Mouse (Mus musculus): Measurements from ENCODE around the gene Fyttd1. TPM values are rescaled to one million over a fixed set of nuclear protein-coding genes. Genes with fewer than 3 reads are reported as not detected.
A peak's percentile ranks its signal among the peaks of the same experiment; 100 is the strongest.
"Not testable (repeated sequence)": the region's sequence is repeated elsewhere in the genome, so short reads cannot be mapped to it uniquely, and the experiment has no call there.

The Fyttd1 gene
- total RNA-seq, 2 experiments from 2014 or later = 108 to 113 TPM

- not testable (repeated sequence) for DNase-seq (ENCODE audit: low spot score in 2 of 2)
Observed at GRCm38 (mm10) chr16:32939716-32940115, 62.4 kb downstream of the Fyttd1 start.

DNA sequence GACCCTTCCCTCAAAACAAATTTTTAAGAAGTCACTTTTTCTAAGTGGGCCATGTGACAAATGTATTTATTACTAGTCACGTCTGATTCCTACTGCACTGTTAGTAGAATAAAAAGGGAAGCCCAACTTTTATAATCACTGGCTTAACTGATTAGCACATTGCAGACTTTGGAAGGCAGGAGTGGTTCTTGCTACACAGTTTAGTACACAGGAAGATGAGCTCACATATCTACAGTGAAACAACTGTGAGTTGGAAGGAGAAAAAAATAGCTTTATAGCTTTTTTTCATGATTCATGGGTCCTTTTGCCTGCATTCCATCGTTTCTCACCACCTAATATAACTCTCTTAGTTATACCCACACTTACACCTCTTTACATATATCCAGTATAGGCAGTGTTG lies 63.9 kb downstream of the Fyttd1 start:
- not testable (repeated sequence) for DNase-seq (ENCODE audit: low spot score in 2 of 2)

DNA sequence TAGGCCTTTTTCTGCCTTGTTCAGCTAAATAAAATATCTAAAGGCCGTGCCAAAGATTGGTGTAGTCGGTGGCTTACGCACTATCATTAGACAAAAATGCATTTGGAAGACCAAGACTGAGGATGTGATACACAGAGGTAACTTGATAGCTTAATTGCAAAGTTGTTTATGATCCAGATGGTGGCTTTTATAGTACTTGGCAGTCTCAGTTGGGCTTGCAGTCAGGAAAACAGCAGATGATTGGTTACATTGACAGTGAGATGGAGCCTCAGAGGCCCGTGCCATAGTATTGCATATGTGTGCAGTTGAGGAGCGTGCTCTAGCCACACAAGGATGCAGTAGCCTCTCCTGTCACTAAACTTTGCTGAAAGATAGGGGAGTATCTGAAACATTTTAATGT lies 65.4 kb downstream of the Fyttd1 start:
- peak in 1 of 2 experiments; percentile 25 for DNase-seq (ENCODE audit: low spot score in 2 of 2)

DNA sequence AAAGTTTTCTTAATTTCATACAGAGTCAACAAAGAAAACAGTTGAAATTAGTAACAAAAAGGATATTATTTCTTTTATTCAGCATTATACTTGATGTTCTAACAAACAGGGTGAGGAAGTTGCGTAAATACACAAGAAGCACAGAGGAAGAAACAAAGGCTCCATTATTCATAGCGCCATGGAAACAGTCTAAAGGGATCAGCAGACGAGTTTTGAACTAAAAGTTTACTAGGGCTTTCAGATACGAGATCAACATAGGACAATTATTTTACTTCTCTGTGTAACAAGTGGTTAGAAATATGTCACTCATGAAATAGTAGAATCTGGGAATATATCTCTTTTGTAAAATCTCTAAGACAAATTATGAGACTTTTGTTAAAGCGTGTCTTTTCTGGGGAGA lies 68.1 kb downstream of the Fyttd1 start:
- DNase-seq (ENCODE audit: low spot score in 2 of 2) = no peak

DNA sequence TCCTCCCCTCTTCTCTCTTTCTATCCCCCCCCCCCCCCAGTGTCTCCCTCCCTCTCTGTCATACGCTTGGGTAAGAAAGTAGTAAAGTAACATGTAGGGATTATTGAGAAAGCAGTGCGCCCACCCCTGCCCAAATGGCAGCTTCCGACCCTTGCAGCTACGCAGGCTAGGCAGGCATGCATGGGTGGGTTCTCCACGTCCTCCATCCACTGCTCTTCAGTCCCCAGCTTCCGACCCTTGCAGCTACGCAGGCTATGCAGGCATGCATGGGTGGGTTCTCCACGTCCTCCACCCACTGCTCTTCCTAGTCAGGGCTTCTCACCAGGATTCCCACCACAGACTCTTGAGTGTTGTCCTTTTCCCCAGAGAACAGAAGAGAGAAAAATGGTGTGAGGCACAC lies 70.7 kb downstream of the Fyttd1 start:
- no peak for DNase-seq (ENCODE audit: low spot score in 2 of 2)

GRCm38 (mm10) chr16:32948656-32949055 lies 71.4 kb downstream of the Fyttd1 start:
- no peak for DNase-seq (ENCODE audit: low spot score in 2 of 2)

GRCm38 (mm10) chr16:32949281-32949680 lies 72.0 kb downstream of the Fyttd1 start:
- DNase-seq (ENCODE audit: low spot score in 2 of 2) = no peak

- no peak for DNase-seq (ENCODE audit: low spot score in 2 of 2)
Observed at GRCm38 (mm10) chr16:32951074-32951473, 73.8 kb downstream of the Fyttd1 start.

- no peak for DNase-seq (ENCODE audit: low spot score in 2 of 2)
Observed at GRCm38 (mm10) chr16:32953806-32954205, 76.5 kb downstream of the Fyttd1 start.

DNA sequence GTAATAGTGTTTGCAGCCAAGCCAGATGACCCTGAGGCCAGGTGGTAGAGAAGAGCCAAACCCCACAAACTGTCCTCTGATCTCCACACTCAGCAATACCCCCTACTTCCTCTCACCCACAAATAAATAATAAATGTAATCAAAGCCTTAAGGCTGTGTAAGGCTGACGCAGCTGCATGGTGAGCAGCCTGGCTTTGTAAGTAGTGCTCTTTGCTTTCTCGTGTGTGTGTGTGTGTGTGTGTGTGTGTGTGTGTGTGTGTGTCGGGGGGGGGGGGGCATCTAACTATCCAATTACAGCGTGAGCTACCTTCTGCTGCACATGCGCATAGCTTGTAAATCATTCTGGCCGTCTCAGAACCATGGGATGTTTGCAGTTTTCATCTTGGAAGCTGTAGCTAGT lies 77.0 kb downstream of the Fyttd1 start:
- DNase-seq (ENCODE audit: low spot score in 2 of 2) = no peak

DNA sequence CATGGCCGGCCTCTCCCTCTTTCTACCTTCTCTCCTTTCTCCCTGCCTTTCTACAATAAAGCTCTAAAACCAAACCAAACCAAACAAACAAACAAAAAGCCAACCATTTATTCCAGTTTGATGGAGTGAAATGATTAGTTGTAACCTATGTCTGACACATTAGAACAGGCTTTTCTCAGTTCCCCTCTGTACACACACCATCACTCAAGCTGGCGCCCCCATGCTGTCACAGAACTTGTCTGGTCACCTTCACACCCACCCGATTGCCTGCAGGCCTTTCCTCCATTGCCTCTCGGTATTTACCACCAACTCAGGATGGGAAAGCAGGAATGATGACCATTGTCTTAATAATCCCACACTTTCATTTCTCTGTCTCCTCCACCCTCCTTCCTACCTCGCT lies 79.6 kb downstream of the Fyttd1 start:
- no peak for DNase-seq (ENCODE audit: low spot score in 2 of 2)

Other genes with a start within 250 kb of the Fyttd1 start
- 100 to 1,000 TPM; 227 to 233 TPM for gene Tnk2, start 233.6 kb upstream of the Fyttd1 start, total RNA-seq (2021)
- gene Muc4, start 141.6 kb upstream of the Fyttd1 start, total RNA-seq (2021) = not detected
- gene Muc20, start 80.1 kb upstream of the Fyttd1 start, total RNA-seq (2021) = not detected
- not detected for gene Smbd1, start 67.0 kb upstream of the Fyttd1 start, total RNA-seq (2021)
- gene Rubcn, start 266 bp downstream of the Fyttd1 start, total RNA-seq (2021) = 10 to 100 TPM; 56.7 to 57.1 TPM
- 10 to 100 TPM; 37.3 to 39.6 TPM for gene Lrch3, start 36.6 kb downstream of the Fyttd1 start, total RNA-seq (2021)
- 1 to 10 TPM; 3.8 to 7.0 TPM for gene Iqcg, start 178.7 kb downstream of the Fyttd1 start, total RNA-seq (2021)
- 100 to 1,000 TPM; 342 to 348 TPM for gene Rpl35a, start 179.0 kb downstream of the Fyttd1 start, total RNA-seq (2021)
- 10 to 100 TPM; 15.2 to 18.5 TPM for gene Lmln, start 185.0 kb downstream of the Fyttd1 start, total RNA-seq (2021)